Mouse (Mus musculus) CH12.LX (cell line): ENCODE results near the gene Sec14l1.

ENCODE experiments used
- MAZ ChIP-seq: IDR thresholded peaks from 2 replicates; pipeline ENCODE4 v1.6.1; 2012; ENCODE audit warnings: low read depth, mild to moderate bottlenecking, inconsistent platforms, low read length, improper control_type of control experiment, moderate library complexity
- USF1 ChIP-seq: IDR thresholded peaks from 2 replicates; pipeline ENCODE4 v1.6.1; 2014; ENCODE audit warnings: low read depth, mild to moderate bottlenecking, inconsistent platforms, low read length, improper control_type of control experiment

- TF ChIP-seq MAZ (no peak), USF1 (no peak)
Measured at GRCm38 (mm10) chr11:117091845-117092244, 23.1 kb upstream of the Sec14l1 start.
